Mouse (Mus musculus) testis, adult 2 months (tissue): ENCODE data around the gene Ndufa7.

Source experiments
- CTCF ChIP-seq: fragments of 200-500 bp; IDR thresholded peaks from 2 replicates; pipeline ENCODE4 v1.5.1; 2012; ENCODE audit warnings: low read depth, mild to moderate bottlenecking, inconsistent platforms, low read length, moderate library complexity; ENCODE audit not compliant: control insufficient read depth, insufficient read depth, insufficient replicate concordance
- POLR2A ChIP-seq: fragments of 200-500 bp; IDR thresholded peaks from 2 replicates; pipeline ENCODE4 v1.6.1; 2012; ENCODE audit warnings: low read depth, mild to moderate bottlenecking, inconsistent platforms, low read length, moderate library complexity; ENCODE audit not compliant: control insufficient read depth

GRCm38 (mm10) chr17:33822436-33822959 is 1.9 kb upstream of the Ndufa7 start:
- no peak for TF ChIP-seq POLR2A
- no peak for TF ChIP-seq CTCF
